Mouse (Mus musculus): ENCODE measurements around the gene Rbm19. TPM values are rescaled to one million over a fixed set of nuclear protein-coding genes. Genes with fewer than 3 reads are reported as not detected.

The Rbm19 gene
- polyA plus RNA-seq, 1 experiment: 33.7 TPM

- no peak for TF ChIP-seq GATA1 (IDR thresholded peaks at IDR 0.05; ENCODE audit: low read length)
These were observed 88.1 kb downstream of the Rbm19 start for GRCm38 (mm10) chr5:120204316-120204715.

DNA sequence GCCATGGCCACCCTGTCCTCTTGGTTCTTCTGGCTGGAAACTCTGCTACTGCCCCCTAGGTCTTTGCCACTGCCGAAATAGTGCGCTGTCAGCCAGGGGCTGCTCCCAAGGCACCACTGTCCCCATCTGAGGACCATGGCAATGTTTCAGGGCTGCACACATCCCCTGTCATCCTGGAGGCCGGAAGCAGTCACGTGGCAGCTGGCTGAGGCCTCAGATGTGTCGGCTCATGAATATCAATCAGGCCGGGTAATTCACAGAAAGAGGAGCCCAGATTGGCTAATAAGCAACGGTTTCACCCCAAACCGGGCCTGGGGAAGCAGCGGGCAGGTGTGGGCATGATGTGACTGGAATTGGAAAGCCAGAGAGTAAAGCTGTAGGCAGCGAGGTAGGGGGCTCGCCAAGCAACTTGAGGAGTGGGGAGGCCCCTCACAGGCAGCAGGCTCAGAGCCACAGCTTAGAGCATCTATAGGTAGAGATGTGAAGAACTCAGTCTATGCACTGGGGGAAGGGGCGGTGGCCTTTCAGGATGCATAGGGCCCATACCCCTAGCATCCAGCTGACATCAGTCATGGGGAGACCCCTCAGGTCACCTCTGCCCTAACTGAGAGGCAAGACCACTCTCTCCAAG lies 90.2 kb downstream of the Rbm19 start:
- no peak for TF ChIP-seq GATA1 (IDR thresholded peaks at IDR 0.05; ENCODE audit: low read length)

- no peak for TF ChIP-seq GATA1 (IDR thresholded peaks at IDR 0.05; ENCODE audit: low read length)
These were observed 91.2 kb downstream of the Rbm19 start for GRCm38 (mm10) chr5:120207492-120207891.

DNA sequence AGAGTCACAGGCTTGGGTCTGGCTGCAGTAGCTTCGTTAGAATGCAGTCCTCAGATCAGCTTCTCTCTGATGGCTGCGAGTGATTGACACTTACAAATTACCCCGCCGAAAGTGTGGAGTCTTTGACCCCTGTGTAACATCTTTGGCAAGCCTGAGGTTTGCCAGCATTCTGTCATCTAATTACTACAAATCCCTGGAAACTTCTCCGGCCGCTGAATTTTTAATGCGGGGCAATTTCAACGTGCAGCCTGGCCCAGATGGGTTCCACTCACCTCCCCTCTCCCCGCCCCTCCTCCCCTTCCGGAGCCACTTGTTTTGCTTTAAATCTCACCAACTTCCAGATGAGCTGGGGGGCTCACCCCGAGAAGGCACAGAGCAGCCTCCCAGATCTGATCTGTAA lies 94.4 kb downstream of the Rbm19 start:
- no peak for TF ChIP-seq GATA1 (IDR thresholded peaks at IDR 0.05; ENCODE audit: low read length)

DNA sequence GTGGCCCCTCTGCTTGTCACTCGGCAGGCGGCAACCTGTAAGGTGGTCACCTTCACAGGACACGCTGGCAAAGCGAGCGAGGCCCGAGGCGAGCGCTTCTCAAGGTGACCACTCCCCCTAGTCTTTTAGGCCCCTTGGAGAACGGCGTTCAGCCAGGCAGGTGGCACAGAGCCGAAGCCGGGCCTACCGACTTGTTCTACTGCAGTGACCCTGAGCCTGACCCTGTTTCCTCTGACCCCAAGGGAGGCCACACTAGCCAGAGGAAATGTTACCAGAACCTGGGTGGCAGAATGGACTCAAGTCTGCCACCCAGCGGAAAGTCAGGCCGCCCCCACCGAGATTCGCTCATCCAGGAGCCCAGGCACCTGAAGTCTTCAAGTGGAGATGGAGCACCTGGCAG lies 94.9 kb downstream of the Rbm19 start:
- no peak for TF ChIP-seq GATA1 (IDR thresholded peaks at IDR 0.05; ENCODE audit: low read length)

- TF ChIP-seq GATA1 (IDR thresholded peaks at IDR 0.05; ENCODE audit: low read length): no peak
These were observed 98.2 kb downstream of the Rbm19 start for GRCm38 (mm10) chr5:120214511-120214910.

DNA sequence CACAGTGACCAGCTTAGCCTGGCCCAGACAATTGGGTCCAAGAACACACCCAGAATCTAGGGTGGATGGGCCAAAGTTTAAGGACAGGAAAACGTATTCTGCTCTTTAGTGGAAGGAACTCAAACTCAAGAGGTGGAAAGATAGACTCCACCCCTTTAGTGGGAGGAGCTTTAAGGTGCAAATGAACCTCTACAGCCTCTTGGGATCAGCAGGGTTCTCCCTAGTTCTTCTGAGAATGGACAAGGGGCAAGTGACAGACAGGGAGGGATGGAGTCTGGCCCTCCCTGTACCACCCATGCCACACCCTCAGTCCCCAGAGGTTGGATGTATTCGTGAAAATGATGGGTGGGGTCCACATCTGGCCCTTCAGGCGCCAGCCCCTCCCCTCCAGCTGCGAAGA lies 105.0 kb downstream of the Rbm19 start:
- TF ChIP-seq GATA1 (IDR thresholded peaks at IDR 0.05; ENCODE audit: low read length): no peak

DNA sequence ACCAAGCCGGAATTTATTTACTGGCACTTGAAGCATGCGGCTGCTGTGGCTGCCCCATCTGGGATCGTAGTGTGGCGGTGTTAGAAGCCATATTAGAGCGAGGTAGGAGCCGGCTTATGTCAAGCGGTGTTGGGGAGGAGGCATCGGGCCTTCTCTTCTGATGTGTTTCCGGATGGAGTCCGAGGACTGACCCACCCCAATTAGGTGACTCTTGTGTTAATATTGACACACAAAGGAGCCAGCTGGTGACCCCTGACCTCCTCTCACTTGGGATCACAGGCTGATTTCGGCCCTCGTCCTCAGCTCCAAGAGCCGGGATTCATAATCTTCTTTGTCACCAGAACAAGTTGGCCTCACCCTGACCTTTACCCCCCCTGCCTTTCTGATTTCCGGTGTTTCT lies 109.1 kb downstream of the Rbm19 start:
- TF ChIP-seq GATA1 (IDR thresholded peaks at IDR 0.05; ENCODE audit: low read length): no peak

GRCm38 (mm10) chr5:120228613-120229409 lies 112.5 kb downstream of the Rbm19 start:
- TF ChIP-seq GATA1 (IDR thresholded peaks at IDR 0.05; ENCODE audit: low read length): no peak

DNA sequence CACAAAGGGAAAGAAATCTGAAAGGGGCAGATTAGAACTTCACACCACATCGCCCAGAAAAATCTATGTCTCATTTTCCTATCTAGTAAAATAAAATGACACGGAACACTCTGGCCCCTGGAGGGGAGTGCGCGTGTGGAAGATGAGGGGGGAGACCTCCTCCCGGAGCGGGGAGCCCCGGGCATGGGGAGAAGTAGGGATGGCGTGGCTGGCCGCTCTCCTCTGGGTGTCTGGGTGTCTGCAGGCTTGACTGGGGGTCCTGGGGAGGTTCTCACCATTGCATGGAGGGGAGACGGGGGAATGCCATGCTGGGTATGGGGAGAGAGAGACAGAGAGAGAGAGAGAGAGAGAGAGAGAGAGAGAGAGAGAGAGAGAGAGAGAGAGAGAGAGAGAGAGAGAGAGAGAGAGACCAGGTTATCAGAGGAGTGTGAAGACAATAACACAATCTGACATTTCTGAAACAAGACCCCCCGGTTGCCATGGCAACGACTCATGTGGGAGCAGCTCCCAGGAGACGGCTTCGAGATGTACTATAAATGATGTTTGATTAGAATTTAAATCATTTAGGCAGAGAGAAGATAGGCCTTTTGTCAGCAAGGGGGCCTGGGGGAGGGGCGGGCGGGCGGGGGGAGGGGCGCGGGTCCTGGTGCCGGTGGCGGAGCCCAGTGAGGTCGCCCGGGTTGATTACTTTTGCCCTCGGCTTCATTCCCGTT lies 115.3 kb downstream of the Rbm19 start:
- no peak for TF ChIP-seq GATA1 (IDR thresholded peaks at IDR 0.05; ENCODE audit: low read length)

DNA sequence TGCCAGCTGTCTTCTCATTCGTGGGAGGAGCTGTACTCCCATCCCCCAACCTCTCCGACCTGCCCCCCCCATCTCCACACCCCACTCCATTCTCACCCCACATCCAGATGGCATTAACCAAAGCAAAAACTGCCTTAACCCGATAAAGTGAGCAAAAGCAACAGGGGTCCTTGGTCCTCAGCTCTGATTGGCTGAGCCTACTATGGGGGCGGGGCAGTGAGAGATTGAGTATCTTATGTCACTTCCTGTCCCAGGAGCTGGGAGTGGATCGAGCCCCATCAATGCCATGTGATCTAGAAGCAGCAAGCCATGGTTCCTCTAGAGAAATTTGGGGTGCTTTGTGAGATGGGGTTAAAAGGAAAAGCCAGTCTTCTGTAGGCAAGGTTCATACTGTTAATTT lies 118.9 kb downstream of the Rbm19 start:
- TF ChIP-seq GATA1 (IDR thresholded peaks at IDR 0.05; ENCODE audit: low read length): no peak

GRCm38 (mm10) chr5:120235571-120235970 lies 119.3 kb downstream of the Rbm19 start:
- TF ChIP-seq GATA1 (IDR thresholded peaks at IDR 0.05; ENCODE audit: low read length): no peak

DNA sequence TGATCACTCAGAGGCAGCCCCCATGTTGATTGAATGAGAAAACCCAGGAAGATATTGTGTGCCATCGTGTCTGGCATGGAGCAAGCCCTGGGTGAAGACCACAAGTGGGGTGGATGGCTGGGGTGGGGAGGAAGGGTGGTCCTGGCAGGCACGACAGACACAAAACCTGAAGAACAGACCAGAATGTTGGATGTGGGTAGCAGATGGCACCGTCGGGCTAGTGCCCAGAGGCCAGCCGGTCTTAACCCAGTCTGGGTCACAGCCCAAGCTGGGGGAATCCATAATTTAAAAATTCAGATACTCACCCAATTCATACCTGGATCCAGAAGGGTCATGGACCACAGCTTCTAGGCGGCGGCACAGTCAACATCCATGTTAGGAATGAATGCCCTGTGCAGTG lies 123.8 kb downstream of the Rbm19 start:
- TF ChIP-seq GATA1 (IDR thresholded peaks at IDR 0.05; ENCODE audit: low read length): no peak

DNA sequence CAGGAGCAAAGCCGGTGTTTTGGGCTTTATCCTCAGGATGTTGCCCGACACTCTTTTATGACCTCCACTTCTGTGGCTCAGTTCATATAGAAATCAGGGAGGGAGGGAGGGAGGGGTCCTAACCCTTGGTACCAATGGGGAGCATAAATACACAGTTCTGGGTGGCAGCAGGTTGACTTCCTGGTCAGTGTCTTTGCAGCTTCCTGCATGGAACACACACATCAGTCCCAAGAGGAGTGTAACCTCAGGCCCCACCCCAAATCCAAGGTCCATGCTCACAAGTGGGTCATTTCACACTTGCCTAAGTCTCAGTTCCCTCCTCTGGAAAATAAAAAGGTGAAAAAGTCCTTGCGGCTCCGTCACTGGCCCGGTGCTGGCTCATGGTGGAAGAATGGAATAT lies 129.1 kb downstream of the Rbm19 start:
- no peak for TF ChIP-seq GATA1 (IDR thresholded peaks at IDR 0.05; ENCODE audit: low read length)
